Comparison of ENCODE assay signal across 21 mouse cellular contexts in the genomic region with DNA sequence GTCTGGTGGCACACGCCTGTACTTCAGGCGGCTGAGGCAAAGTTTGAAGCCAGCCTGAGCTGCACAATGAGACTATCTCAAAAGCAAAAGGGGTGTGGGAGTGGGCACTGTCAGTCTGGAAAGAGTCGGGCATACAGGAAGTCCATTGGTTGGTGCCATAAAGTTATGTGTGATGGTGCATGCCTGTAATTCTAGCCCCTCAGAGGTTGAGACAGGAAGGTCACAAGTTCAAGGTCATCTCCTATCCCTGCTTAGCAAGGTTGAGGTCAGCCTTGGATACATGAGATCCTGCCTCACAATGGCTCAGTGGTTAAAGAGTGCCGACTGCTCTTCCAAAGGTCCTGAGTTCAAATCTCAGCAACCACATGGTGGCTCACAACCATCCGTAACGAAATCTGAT. TPM values are rescaled to one million over a fixed set of nuclear protein-coding genes. Genes with fewer than 3 reads are reported as not detected.
DNase-seq lines count a peak whose midpoint lies in the region; ATAC-seq lines count a peak whose summit lies in the region.
"Had no signal": no experiment of that assay in that cellular context is flagged by ENCODE, and none has a peak within 500 bp of the region (broad histone marks: within the 10 kb centered on the region; RNA-seq: fewer than 3 reads in every experiment).

No protein-coding gene starts in this region.

- 86% methylated on average over 6 of the region's 6 CpGs for WGBS in heart, embryonic 10.5 days
- WGBS in kidney, embryonic 16.5 days = 43% methylated on average over 6 of the region's 6 CpGs

- no peak overlapping the region for H3K27ac ChIP-seq in heart, embryonic 10.5 days
- 0 out of 2 replicates have a peak overlapping the region, but pooled peaks have one; percentile 5 for H3K27ac ChIP-seq in kidney, embryonic 16.5 days (ENCODE audit: low read length)
- H3K27ac ChIP-seq: embryonic facial prominence, embryonic 10.5 days; forebrain, embryonic 10.5 days; heart, adult 2 months; hindbrain, embryonic 12.5 days had no signal

- no peak overlapping the region for H3K4me3 ChIP-seq in heart, embryonic 10.5 days
- no peak overlapping the region for H3K4me3 ChIP-seq in kidney, embryonic 16.5 days (ENCODE audit: low read length)
- H3K4me3 ChIP-seq: embryonic facial prominence, embryonic 10.5 days; erythroblast, embryonic 14.5 days; forebrain, embryonic 10.5 days; heart, adult 2 months; hindbrain, embryonic 12.5 days had no signal

- peaks cover 20% of the 10 kb centered on the region for H3K4me1 ChIP-seq in heart, embryonic 10.5 days
- peaks cover 12% of the 10 kb centered on the region for H3K4me1 ChIP-seq in kidney, embryonic 16.5 days (ENCODE audit: insufficient read depth, low read length)
- H3K4me1 ChIP-seq: forebrain, embryonic 10.5 days; hindbrain, embryonic 12.5 days had no signal

- H3K4me2 ChIP-seq in kidney, embryonic 16.5 days (replicated peaks; ENCODE audit: low read depth, low read length) = no peak overlapping the region
- H3K4me2 ChIP-seq: hindbrain, embryonic 12.5 days had no signal

- DNase-seq in heart, adult 11 months = peak; percentile 73
- no peak for DNase-seq in heart, embryonic 10.5 days (ENCODE audit: low spot score)
- no peak for DNase-seq in kidney, postnatal 10 days
- peak; percentile 51 for DNase-seq in ES-CJ7 (ENCODE audit: low read depth, low spot score)
- DNase-seq in adrenal gland, adult 2 months = no peak
- no peak for DNase-seq in retina, embryonic 14.5 days (ENCODE audit: low spot score)
- DNase-seq: cerebellum, adult 2 months; cerebellum, postnatal 10 days; heart, adult 2 months; heart, postnatal 10 days; heart, postnatal 4 days had no signal

- no peaks in the 10 kb centered on the region for H3K27me3 ChIP-seq in heart, embryonic 10.5 days (ENCODE audit: insufficient read depth, poor library complexity, severe bottlenecking)
- H3K27me3 ChIP-seq in kidney, embryonic 16.5 days (ENCODE audit: insufficient read depth, low read length) = no peaks in the 10 kb centered on the region
- H3K27me3 ChIP-seq: CH12.LX; hindbrain, embryonic 12.5 days had no signal

- H3K36me3 ChIP-seq in heart, embryonic 10.5 days = peaks cover 43% of the 10 kb centered on the region
- peaks cover 40% of the 10 kb centered on the region for H3K36me3 ChIP-seq in kidney, embryonic 16.5 days (ENCODE audit: insufficient read depth, low read length)

- no peak overlapping the region for H3K9ac ChIP-seq in kidney, embryonic 16.5 days (replicated peaks; ENCODE audit: low read length)
- H3K9ac ChIP-seq: hindbrain, embryonic 12.5 days had no signal

- no peaks in the 10 kb centered on the region for H3K9me3 ChIP-seq in heart, embryonic 10.5 days
- no peaks in the 10 kb centered on the region for H3K9me3 ChIP-seq in kidney, embryonic 16.5 days (ENCODE audit: low read length)
- H3K9me3 ChIP-seq: embryonic facial prominence, embryonic 10.5 days; forebrain, embryonic 10.5 days; hindbrain, embryonic 12.5 days had no signal

- ATAC-seq in kidney, embryonic 16.5 days (ENCODE audit: low FRiP score, low TSS enrichment) = no peak
- ATAC-seq: activated CD4-positive, CD25-positive, alpha-beta regulatory T cell, adult 4 months; forebrain, embryonic 14.5 days; hindbrain, embryonic 16.5 days; inflammation-experienced regulatory T-cells, adult 6 months had no signal

RNA-seq across cellular contexts. Expression of gene Tmem127, which starts 7.6 kb away (rescaled TPM):
- polyA plus RNA-seq in heart, embryonic 10.5 days (2016; fragmentation: Nextera tagmentation; extraction: Ambion mirVana) = 22.1 and 23.1 TPM in 2 replicates
- polyA plus RNA-seq in kidney, embryonic 16.5 days (2015; fragmentation: Nextera tagmentation; extraction: Ambion mirVana) = 29.0 and 29.5 TPM in 2 replicates
- 10 to 100 TPM; 84.1 to 87.6 TPM for total RNA-seq in adrenal gland, adult 2 months (2021)
- polyA plus RNA-seq in adrenal gland, adult 2 months (2012; rRNA removed) = 131 and 150 TPM in 2 replicates

RNA-seq across cellular contexts. Expression of gene Ciao1, which starts 7.7 kb away (rescaled TPM):
- polyA plus RNA-seq in heart, embryonic 10.5 days (2016; fragmentation: Nextera tagmentation; extraction: Ambion mirVana) = 58.3 and 61.1 TPM in 2 replicates
- 74.2 and 81.7 TPM in 2 replicates for polyA plus RNA-seq in kidney, embryonic 16.5 days (2015; fragmentation: Nextera tagmentation; extraction: Ambion mirVana)
- 100 to 1,000 TPM in 1 of 2 experiments, 10 to 100 TPM in 1; 82.1 to 127 TPM for total RNA-seq in adrenal gland, adult 2 months (2021)
- polyA plus RNA-seq in adrenal gland, adult 2 months (2012; rRNA removed) = 42.7 and 59.3 TPM in 2 replicates

RNA-seq across cellular contexts. Expression of gene Stard7, which starts 14.7 kb away (rescaled TPM):
- 97.1 and 110 TPM in 2 replicates for polyA plus RNA-seq in heart, embryonic 10.5 days (2016; fragmentation: Nextera tagmentation; extraction: Ambion mirVana)
- polyA plus RNA-seq in kidney, embryonic 16.5 days (2015; fragmentation: Nextera tagmentation; extraction: Ambion mirVana) = 76.1 and 84.9 TPM in 2 replicates
- 100 to 1,000 TPM in 1 of 2 experiments, 10 to 100 TPM in 1; 81.7 to 117 TPM for total RNA-seq in adrenal gland, adult 2 months (2021)
- polyA plus RNA-seq in adrenal gland, adult 2 months (2012; rRNA removed) = 74.4 and 104 TPM in 2 replicates

RNA-seq across cellular contexts. Expression of gene Snrnp200, which starts 47.1 kb away (rescaled TPM):
- polyA plus RNA-seq in heart, embryonic 10.5 days (2016; fragmentation: Nextera tagmentation; extraction: Ambion mirVana) = 61.8 and 64.4 TPM in 2 replicates
- polyA plus RNA-seq in kidney, embryonic 16.5 days (2015; fragmentation: Nextera tagmentation; extraction: Ambion mirVana) = 67.2 and 70.5 TPM in 2 replicates
- total RNA-seq in adrenal gland, adult 2 months (2021) = 10 to 100 TPM; 66.7 to 69.2 TPM
- polyA plus RNA-seq in adrenal gland, adult 2 months (2012; rRNA removed) = 21.0 and 23.7 TPM in 2 replicates

RNA-seq across cellular contexts. Expression of gene 1810024B03Rik, which starts 47.2 kb away (rescaled TPM):
- 2.0 TPM in 2 replicates for polyA plus RNA-seq in heart, embryonic 10.5 days (2016; fragmentation: Nextera tagmentation; extraction: Ambion mirVana)
- polyA plus RNA-seq in kidney, embryonic 16.5 days (2015; fragmentation: Nextera tagmentation; extraction: Ambion mirVana) = 1.6 and 2.1 TPM in 2 replicates
- total RNA-seq in adrenal gland, adult 2 months (2021) = 1 to 10 TPM; 1.6 to 2.0 TPM
- polyA plus RNA-seq in adrenal gland, adult 2 months (2012; rRNA removed) = 1.0 and 1.3 TPM in 2 replicates
- polyA plus RNA-seq: erythroblast, embryonic 14.5 days had no signal

Comparison
In these comparisons a context has a peak if more than half of its experiments do, and no peak if none do; other contexts are left out.
1. DNase-seq: peak in heart, adult 11 months (single experiment) and ES-CJ7 (single experiment); none in heart, embryonic 10.5 days (single experiment), kidney, postnatal 10 days (single experiment), adrenal gland, adult 2 months (single experiment) and retina, embryonic 14.5 days (single experiment).